Mouse (Mus musculus) left cerebral cortex, adult 2 months (tissue): ENCODE data around the gene Cdca8. TPM values are rescaled to one million over a fixed set of nuclear protein-coding genes. Genes with fewer than 3 reads are reported as not detected.

ENCODE experiments used
- DNase-seq, 2 experiments: peaks; one replicate each; pipeline ENCODE4 v3.0.0; 2021 to 2022; ENCODE audit warnings: low spot score in 2 of 2, mixed read lengths in 1 of 2; ENCODE audit errors: extremely low spot score in 1 of 2
- H3K27ac ChIP-seq: fragments of 200-600 bp; 2 replicates; pipeline ENCODE4 v1.8.1; 2022
- H3K4me3 ChIP-seq: fragments of 200-600 bp; 2 replicates; pipeline ENCODE4 v1.8.1; 2022
- CTCF ChIP-seq: fragments of 200-600 bp; IDR thresholded peaks from 2 replicates; pipeline ENCODE4 v1.8.1; 2022; ENCODE audit warnings: antibody characterized with exemption, mild to moderate bottlenecking, moderate library complexity
- intact Hi-C: fragments of 180-260 bp; cut with DNase I; formaldehyde crosslinking; loops from one replicate; pipeline ENCODE4 v1.15.1; 2025
- total RNA-seq, 2 experiments: library from RNA; stranded (reverse); gene quantifications; 2 replicates each; pipeline ENCODE4 v1.2.3; 2021

The Cdca8 gene
- total RNA-seq, 2 experiments from 2014 or later, result 1.2 to 1.9 TPM

DNA sequence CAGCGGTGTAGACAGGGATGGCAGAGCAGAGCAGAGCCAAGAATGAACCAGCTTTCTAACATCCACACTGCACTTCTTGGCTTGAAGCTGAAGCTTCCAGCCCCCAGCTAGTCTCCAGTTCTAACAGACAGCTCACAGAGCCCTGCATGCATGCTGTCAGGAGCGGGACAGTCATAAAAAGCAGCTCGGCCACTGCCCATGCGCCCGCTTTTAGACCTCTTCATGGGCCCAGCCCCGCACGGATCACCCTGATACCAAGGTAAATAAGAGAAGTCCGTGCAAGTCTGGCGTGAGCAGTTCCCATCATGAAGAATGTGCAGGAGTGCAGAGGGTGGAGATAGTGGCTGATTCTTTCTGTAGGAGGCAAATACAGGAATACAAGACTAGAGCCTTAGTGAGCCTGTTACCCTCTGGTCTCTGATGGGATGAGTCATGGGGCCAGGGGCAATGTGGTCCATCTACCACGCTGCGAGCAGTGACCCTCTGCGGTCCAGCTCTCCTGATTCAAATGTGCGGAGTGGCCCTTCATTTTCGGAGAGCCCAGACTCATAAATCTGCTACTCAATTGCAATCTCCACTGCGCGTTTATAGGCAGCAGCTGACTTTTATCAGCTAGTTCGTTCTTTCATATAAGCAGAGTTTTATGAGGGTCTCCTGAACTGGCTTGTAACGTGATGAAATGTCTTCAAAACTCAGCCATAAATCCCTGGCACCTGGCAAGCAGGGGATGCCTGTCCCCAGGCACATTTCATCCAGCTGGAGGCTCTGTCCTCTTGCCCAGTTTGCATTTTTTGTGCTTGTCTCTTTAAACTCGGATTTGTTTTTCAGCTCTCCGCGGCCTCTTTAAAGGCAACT, 11.3 kb upstream of the Cdca8 start:
- DNase-seq, result no peak
- intact Hi-C loops, result no loop called here
- TF ChIP-seq CTCF, result no peak
- Histone ChIP-seq H3K27ac (no peak overlapping the region), H3K4me3 (no peak overlapping the region)

GRCm38 (mm10) chr4:124949488-124949887, 10.4 kb upstream of the Cdca8 start:
- DNase-seq, result no peak
- intact Hi-C loops, result no loop called here
- no peak overlapping the region for H3K4me3 ChIP-seq
- no peak for TF ChIP-seq CTCF
- no peak overlapping the region for H3K27ac ChIP-seq

DNA sequence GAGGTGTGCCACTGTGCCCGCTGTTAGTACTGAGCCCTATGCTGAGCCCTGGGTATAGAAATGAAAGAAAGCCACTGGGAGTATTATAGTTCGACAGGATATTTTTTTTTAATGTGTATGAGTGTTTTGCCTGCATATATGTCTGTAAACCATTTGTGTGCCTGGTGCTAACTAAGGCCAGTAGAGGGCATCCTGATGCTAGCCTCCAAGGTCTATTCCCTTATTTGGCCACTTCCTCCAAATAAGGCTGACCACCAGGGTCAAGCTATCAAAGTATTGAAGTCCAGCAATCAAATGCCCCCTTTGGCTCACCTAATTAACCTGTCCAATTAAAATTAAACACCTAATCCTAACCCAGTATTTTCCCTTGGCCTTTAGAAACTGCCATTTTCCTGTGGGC, 5.8 kb upstream of the Cdca8 start:
- intact Hi-C loops, result no loop called here
- DNase-seq, result no peak
- peak; percentile 40 for TF ChIP-seq CTCF
- Histone ChIP-seq H3K27ac (no peak overlapping the region), H3K4me3 (no peak overlapping the region)

DNA sequence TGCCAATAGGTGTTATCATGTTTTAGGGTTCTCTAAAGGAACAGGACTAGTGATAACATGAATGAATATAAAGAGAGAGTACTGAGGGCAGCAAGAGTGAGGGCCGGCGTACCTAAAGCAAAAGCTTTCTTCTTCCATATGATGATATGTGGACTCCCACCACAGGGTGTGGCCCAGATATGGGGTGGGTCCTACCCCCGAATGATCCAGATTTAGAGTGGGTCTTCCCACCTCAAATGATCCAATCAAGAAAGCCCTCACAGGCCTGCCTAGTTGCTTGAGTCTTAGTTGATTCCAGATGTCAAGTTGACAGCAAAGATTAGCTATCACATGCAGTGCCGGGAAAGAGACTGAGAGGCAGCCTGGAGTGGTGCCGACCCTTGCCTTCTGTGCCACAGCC, 4.7 kb upstream of the Cdca8 start:
- no peak overlapping the region for H3K4me3 ChIP-seq
- no peak for DNase-seq
- no peak overlapping the region for H3K27ac ChIP-seq
- no peak for TF ChIP-seq CTCF
- intact Hi-C loops, result loop anchor here (1.0 kb wide), 1 partner anchor 116 kb away; no protein-coding TSS in a partner anchor

- TF ChIP-seq CTCF, result peak; percentile 81
- intact Hi-C loops, result loop anchor here (1.0 kb wide), 1 partner anchor 116 kb away; no protein-coding TSS in a partner anchor
- no peak overlapping the region for H3K4me3 ChIP-seq
- H3K27ac ChIP-seq, result no peak overlapping the region
- peak; percentile 73 to 81 for DNase-seq
Observed at GRCm38 (mm10) chr4:124943022-124943421, 3.9 kb upstream of the Cdca8 start.

DNA sequence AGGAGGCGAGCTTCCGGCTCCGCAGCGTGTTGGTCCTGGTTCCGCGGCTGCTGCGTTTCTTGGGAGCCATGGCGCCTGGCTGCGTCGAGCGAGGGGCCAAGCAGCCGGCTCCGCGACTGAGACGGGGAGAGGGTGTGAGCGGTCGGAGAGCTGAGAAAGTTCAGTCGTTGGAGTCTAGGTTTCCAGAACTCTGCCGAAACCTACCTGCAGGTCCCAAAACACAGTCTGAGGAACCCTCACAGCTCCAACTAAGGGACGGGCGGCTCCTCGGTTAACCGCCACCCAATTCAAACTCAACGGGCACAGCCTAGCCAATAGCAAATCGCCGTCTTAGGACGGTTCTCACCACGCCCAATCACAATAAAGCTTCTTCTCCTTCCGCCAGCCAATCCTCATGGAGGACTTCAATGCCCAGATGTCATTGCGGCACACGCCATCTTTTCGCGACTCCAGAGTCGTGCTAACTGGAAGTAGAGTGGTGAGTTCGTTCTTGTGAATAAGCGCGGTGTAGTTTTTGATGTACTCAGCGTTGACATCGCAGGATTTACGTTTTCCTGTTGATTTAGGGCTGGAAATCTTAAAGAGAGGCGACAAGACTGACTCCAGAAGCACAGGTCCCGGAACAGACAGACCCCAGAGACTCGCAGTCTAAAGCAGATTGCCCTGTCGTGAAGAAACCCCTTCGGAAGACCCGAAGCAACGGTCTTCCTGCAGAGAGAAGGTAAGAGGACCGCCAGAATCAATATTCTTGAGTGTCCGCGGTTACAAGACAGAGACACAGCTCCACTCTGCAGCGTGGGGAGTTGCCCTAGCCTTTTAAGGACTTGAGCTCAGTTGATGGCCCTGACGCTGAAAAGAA, 2.3 kb downstream of the Cdca8 start, which contains the start of gene 9930104L06Rik:
Gene 9930104L06Rik, plus strand, starts transcription at position 436 of the 859 bp plus-strand sequence.
- intact Hi-C loops, result no loop called here
- DNase-seq, result peak; percentile 94
- Histone ChIP-seq H3K4me3 (peak within 1 kb of the TSS; percentile 72), H3K27ac (no peak within 1 kb of the TSS)
- no peak; the same call in 1 of the 2 replicates for TF ChIP-seq CTCF

DNA sequence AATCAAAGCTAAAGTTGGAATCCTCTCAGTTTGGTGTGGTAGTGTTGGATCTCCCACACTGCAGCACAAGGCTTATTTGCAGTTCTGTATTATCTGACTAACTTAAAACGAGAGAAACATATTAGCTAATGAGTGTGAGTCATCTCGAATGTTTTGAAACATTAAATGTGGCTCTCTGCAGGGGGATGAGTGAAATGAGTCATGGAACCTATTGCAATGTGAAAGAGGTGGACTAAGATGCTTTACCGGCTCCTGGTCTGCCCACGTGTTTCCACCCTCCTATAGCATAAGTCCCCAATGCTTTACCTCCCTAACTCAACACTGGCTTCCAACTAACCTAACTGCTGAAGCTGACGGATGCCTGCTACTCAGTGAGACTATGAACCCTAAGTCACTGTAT, 11.0 kb downstream of the Cdca8 start:
- intact Hi-C loops, result no loop called here
- DNase-seq, result no peak
- TF ChIP-seq CTCF, result no peak
- Histone ChIP-seq H3K4me3 (no peak overlapping the region), H3K27ac (no peak overlapping the region)

DNA sequence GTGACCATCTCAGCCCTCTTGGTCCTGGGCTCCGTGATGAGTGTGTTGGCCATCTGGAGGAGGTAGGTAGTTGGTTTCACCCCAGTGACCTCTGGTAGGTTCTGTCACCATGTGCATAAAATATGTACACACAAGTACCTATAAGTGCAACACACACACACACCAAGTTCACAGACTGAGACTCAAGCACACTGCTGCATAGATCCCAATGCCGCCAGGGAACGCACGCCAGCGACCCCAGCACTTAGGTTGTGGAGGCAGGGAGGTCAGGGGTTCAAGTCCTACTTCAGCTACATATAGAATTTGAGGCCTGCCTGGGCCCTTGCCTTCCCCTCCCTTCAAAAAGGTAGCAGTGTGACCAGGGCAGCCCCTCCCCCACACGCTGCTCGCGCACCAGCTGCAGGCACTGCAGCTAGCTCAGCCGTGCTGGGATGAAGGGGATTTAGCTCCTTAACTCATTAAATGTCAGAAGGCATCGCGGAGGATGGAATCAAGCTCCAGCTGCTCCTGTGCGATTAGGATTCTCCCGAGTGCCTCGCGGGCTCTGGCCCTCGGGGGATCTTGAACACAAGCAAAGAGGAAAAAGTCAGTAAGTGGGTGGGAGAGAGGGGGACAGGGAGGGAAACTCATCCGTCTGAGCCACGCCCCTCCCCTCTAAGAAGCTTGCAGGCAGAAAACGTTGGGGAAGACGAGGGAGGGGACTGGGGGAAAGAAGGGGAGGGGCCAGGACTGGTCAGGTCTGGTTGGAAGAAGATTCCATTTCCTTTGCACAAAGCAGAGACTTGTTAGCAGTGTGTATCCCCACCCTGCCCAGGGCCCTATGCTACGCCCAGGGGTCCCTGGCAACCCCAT, 32.9 kb downstream of the Cdca8 start:
- intact Hi-C loops, result no loop called here
- Histone ChIP-seq H3K27ac (no peak overlapping the region), H3K4me3 (no peak overlapping the region)
- DNase-seq, result no peak
- TF ChIP-seq CTCF, result no peak

GRCm38 (mm10) chr4:124905417-124905816, 33.7 kb downstream of the Cdca8 start:
- TF ChIP-seq CTCF, result peak; percentile 38
- Histone ChIP-seq H3K27ac (no peak overlapping the region), H3K4me3 (no peak overlapping the region)
- no peak for DNase-seq
- intact Hi-C loops, result no loop called here

DNA sequence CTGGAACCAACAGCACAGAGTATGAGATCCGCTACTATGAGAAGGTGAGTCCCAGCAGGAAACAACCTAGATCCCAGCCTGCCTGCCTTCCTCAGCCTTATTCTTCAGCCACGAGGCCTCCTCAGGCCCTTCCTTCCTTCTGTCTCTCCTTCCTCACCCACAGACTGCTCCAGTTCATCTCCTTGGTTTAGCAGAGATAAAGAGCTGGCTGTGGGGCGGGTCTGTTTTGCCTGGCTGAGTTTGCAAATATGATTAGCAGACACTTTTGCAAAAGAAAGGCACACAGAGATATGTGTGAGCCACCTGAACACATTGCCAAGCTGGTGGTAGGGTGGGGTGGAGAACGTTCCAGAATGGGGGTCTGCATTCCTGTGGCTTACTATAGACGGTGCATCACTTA, 39.2 kb downstream of the Cdca8 start:
- no peak overlapping the region for H3K27ac ChIP-seq
- intact Hi-C loops, result no loop called here
- no peak for TF ChIP-seq CTCF
- DNase-seq, result no peak
- no peak overlapping the region for H3K4me3 ChIP-seq

- intact Hi-C loops, result no loop called here
- DNase-seq, result no peak
- Histone ChIP-seq H3K4me3 (no peak overlapping the region), H3K27ac (no peak overlapping the region)
- TF ChIP-seq CTCF, result no peak
Observed at GRCm38 (mm10) chr4:124898428-124898827, 40.7 kb downstream of the Cdca8 start.
